Mouse (Mus musculus) mouse embryonic stem cell (cell line): ENCODE results near the gene Bsdc1.

Experiments
- in situ Hi-C, 2 experiments: fragments of 300-500 bp; cut with MboI; formaldehyde crosslinking; loops; 1 replicate in 1 of 2; 3 replicates in 1 of 2; pipeline ENCODE4 v1.14.3; 2019 to 2020; ENCODE audit warnings: low sequenced_read_pairs in 2 of 2, low pct_unique_long_range_greater_than_20kb in 1 of 2, mixed read lengths in 1 of 2; ENCODE audit not compliant: unreplicated experiment in 1 of 2

The Bsdc1 gene

DNA sequence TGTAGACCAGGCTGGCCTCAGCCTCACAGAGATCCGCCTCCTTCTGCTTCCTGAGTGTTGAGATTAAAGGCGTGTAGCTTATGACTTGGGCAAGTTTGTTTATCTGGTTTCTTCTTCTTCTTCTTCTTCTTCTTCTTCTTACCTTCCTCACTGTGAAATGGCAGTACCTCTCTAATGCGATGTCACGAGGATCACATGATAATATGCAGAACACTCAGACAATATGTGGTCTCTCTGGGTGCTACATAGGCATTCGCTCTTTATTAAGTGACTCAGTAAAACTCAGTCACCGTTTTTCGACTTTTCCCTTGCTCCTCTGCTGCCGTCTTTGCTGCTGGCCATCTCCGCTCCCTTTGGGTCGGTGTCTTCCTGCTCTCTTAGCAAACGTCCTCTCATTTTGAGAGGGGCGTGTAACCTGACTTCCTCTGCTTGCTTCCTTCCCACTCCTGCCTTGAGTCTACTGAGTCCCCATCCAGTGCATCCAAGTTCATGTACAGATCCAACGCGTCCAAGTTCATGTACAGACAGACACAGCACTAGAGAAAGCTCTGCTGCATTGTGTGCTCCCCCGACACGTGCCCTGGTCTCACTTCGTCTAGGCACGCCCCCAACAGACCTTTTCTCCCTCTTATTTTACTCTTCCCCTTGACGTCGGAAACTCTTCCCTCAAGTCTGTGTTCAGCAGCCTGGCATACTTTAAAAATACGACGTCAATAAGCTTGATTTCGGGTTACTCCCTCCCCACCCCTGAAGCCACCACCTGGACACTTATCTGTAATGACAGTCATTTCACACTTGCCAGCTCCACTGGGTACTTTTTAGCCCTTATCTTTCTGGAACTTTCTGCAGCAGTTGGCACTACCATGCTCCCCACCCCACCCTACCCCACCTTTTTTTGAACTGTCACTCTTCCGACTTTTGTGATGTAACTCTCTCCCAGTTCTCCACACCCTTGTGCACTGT, 2.0 kb downstream of the Bsdc1 start:
- in situ Hi-C loops, result no loop called here

DNA sequence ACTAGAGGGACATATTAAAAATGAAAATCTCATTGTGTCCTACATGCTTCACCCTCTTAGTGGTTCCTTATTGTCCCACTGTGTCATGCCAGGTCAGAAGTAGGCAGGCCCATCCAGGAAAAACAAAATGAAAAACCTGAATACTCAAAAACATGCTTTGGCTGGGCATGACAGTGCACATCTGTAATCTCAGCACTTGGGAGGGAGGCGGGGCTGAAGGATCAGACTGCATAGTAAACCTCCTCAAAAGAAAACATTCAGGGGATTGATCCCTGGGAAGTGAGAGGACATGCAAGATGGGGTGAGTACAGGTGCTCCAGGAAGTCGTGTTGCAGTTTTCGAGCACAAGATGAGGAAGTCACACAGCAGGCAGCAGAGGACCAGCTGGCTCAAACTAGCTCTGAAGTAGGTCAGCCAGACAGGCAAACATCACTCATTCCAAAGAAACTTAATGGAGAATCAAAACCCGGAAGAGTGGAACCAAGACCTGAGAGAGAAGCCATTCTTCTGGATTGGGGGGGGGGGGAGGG, 3.0 kb downstream of the Bsdc1 start:
- in situ Hi-C loops, result no loop called here

DNA sequence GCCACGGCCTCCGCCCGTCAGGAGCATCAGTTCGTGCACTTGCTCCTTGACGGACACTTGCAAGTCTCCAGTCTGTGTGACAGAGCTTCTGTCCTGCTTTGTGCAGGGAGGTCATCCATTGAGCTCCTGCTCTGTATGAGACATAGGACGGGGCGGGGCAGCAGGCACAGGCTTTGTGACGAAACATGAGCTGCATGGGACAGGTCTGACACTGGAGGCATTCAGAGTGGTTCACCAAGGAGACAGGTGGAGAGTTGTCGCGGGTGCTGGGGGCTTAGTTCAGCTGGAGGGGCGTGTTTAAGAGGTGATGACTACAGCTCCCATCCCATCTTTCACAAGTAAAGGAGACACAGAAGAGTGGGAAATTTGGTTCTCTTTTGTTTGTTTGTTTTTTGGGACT, 14.7 kb downstream of the Bsdc1 start:
- in situ Hi-C loops, result no loop called here

DNA sequence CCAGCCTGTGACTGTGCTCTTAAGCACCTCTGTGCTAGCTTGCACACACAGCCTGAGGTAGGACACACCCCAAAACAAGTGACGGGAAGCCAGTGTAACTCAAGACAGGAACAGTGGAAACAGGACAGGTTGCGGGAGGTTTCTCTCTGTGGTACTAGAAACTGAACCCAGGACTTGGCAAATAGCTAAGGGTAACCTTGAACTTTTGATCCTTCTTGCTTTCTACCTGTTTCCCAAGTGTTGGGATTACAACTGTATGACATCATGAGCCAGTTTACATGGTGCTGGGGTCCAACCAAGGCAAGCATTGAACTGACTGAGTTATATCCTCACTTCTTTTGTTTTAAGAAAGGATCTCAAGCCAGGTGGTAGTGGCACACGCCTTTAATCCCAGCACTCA, 18.5 kb downstream of the Bsdc1 start:
- in situ Hi-C loops, result no loop called here

DNA sequence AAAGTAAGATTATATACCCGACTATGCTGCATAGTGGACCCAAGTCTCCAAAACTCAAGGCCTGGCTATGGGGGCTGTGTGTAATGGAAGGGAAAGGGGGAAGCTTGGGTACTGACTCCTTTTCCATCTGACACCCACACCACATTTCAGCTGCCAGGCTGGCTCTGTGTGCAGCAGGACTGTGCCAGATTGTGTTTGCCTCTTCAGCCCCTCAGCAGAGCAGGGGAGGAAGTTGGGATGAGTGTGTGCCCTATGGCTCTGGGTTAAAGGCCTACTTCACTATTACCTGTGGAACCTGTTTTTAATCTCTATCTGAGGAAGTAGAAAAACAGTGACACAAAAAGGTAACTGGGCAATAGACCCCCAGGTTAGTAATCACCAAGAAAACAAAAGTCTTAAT, 19.7 kb downstream of the Bsdc1 start:
- in situ Hi-C loops, result no loop called here

DNA sequence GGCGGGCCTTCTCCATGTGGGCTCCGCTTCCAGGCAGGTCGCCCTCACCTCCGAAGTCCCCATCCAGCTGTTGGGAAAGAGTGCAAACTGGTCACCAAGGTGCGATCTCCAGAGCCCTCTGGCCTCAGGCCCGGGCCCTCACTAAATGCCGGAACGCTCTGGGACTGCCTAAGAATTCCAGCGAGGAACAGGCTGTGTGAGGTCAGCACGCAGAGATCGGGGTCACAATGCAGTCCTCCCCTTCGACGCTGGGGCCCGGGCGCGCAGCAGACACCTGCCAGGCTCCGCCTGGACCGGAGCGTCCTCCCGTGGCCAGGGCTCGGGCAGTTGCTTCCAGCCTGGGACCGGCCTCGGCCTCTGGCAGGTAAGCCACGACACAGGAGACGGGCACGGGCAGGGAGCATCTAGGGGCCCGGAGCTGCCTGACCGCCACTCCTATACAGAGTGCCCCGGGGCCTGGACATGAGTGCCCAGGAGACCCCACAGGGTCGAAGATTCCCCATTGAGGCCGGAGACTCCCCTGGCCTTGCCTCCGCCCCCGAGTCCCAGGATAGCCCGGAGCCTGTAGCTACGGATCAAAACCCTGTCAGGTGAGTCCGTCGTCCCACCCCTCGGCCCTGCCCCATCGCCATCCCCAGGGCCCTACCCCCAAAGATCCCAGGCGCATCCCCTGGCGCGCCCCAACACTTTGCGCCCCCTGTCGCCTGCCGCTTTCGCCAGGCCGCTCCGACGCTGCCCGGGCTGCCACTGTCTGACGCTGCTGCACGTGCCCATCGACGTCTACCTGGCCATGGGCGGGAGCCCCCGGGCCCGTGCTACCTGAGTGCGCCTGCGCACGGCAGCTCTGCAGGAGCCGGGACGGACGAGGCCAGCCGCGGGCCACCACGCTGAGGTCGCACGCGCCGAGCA, 29.8 kb downstream of the Bsdc1 start, which contains the start of the genes Tssk3 and Fam229a:
Gene Tssk3 (minus strand): TSS at position 51 of the 909 bp plus-strand sequence.
Gene Fam229a (plus strand): TSS at position 219 of the 909 bp plus-strand sequence.
- in situ Hi-C loops, result no loop called here

DNA sequence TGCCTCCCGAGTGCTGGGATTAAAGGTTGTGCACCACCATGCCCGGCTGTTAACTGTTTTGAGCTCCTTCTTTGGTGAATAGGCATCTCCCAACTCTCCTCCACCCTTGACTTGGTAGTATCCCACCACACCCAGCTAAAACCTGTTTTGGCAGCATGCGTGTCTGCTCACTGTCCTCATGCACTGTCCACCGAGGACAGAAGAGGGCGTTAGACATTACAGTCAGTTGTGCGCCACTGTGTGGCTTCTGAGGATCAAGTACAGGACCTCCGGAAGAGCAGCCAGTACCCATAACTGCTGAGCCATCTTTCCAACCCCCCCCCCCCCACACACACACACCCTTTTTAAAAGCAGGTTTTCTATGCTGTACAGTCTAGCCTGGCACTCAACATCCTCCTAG, 33.3 kb downstream of the Bsdc1 start:
- in situ Hi-C loops, result no loop called here

DNA sequence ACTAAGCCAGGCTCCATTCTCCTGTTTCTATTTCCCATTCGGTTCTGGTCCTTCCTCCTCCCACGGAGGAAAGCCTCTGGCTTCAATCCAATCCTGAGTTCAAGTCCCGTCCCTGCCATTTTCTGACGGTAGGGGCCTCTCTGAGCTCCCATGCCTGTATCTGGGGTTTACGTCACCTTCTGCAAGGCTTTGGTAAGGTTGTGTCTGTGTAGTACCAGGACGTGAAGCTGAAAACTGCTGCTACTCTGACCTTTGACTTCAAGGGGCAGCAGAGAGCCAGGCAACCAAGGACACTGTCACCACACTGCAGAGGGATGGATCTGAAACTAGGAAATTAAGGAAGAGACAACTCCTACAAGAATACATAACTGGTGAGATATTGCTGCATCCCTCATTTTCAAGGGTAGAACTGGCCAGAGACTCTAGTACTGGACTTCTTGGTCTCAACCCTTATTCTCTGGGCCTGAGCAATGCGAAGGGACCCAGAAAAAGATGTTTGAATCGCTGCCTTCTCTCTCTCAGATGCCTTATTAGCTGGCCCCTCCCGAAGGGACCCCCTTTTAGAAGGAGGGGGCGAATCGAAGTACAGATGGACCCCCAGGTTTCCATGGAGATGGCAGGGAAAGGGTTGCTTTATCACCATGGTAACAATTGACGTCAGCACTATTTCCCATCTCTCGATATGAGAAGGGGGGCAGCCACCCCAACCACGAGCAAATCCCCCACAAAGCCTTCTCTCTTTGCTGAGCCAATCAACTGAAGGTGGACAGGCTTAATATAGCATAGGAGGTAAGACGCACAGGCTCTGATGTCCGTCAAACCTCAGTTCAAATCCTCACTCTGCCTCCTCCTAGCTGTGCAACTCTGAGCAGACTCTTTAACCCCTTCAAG, 34.5 kb downstream of the Bsdc1 start:
- in situ Hi-C loops, result no loop called here

DNA sequence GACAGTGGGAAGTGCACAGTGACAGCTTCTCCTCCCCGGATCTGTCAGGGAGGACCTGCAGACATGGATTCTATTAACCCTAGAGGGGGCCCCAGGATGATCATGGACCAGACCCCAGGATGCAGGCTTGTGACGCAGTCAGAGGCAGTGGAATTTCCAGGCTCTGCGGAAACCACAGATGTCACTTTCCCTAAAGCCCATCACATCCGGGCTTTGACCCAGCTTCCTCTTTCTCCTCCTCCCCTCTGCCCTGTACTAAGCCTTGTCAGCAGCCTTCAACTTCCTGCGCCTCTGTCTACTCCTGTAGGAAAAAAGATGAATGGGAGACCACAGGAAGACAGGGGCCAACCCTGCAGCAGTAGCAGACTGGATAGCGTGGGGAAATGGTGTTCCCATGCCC, 35.2 kb downstream of the Bsdc1 start:
- in situ Hi-C loops, result no loop called here

DNA sequence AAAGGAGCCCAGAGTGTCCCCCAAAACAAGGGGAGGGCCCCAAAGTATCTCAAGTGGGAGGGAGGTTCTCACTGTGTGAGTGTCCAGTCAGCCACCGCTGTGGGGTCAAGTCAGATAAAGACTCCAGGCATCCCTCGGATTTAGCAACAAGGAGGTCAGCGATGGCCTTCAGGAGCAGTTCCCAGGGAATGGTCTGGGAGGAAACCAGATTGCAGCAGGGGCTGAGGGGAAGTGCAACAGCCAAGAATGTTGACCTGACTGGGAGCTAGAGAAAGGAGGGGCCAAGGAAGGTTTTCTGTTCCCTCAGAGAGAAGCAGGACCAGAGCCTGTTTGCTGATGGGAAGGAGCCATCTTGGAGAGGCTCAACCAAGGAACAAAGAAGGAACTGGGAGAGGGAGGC, 37.6 kb downstream of the Bsdc1 start:
- in situ Hi-C loops, result no loop called here

DNA sequence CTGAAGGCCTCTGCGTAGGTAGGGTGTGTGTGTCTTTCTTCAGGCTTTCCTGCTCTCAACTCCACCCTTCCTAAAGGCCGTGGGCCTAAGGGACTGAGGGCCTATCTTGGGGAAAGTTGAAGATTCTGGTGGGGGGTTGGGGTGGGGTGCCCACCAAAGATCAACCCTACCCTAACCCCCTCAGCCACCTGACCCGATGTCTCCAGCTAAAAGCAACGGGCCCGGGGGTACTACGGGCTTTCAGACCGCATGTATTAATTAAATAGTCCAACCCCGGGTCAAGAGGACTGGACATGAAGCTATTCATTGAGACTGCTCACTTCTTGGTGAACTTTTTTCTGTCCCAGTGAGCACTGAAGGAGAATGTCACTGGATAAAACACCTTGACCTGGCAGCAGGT, 38.6 kb downstream of the Bsdc1 start:
- in situ Hi-C loops, result no loop called here

DNA sequence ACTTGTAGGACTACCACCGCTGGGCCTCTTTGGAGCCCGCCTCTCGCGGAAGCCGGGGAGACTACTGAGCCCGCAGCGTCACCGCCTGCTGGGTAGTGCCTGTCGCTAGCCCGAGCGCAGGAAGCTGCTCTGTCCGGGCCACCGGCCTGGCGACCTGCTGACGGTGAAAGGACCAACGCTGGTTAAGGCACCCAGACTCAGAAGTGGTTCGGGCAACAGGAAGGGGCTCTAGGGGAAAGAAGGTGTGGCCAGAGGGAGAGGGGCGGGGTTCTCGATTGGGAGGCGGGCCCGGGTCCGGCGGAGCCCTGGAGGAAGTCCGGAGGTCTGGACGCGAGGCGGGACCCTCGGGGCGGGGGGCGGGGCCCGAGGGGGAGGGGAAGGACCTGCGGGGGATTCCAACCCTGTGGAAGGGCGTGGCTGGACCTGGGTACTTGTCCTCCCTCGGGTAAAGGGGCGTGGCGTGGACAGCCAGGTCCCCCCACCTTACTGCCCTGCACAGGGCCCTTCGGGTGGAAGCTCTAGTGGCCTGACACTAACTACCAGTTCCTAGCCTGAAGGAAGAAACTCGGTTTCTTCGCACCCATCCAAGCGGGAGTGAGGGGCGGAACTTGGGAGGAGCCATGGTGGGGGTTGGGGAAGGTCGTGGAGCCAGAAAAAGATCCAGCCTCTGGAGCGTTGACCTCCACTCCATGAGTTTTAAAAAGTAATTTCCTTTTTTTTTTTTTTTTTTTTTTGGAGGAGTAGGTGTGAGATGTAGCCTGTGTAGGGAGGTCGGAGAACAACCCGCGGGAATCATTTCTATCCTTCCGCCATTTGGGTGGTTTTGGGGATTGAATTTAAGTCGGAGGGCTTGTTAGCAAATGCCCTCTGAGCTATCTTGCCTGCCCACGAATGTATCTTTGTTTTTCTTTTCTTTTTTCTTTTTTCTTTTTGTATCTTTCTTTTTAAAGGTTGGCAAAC, 39.5 kb downstream of the Bsdc1 start:
- in situ Hi-C loops, result no loop called here

DNA sequence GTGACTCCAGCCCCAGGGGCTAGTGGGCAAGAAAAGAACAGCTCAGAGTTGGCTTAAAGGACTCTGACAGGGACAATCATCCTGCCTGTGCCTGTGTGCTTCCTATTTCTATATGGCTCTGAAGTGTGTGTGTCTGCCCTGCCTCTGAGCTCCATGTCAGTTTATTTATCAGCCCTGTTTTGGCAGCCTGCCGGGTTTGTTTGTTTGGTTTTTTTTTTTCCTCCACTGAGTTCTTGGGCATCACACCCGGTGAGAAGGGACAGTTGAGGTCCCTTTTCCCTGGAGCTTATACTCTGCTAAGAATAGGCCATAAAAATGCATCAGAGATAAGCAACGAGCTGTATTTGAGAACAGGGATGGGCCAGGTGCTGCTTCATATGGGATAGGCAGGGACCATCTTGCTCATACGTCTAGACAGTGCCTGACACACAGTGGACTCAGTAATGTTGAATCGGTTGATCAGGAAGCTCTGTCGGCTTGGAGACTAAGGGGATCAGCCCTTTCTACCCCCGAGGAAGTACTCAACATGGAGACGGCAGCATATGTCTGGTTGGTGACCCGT, 41.0 kb downstream of the Bsdc1 start:
- in situ Hi-C loops, result no loop called here

DNA sequence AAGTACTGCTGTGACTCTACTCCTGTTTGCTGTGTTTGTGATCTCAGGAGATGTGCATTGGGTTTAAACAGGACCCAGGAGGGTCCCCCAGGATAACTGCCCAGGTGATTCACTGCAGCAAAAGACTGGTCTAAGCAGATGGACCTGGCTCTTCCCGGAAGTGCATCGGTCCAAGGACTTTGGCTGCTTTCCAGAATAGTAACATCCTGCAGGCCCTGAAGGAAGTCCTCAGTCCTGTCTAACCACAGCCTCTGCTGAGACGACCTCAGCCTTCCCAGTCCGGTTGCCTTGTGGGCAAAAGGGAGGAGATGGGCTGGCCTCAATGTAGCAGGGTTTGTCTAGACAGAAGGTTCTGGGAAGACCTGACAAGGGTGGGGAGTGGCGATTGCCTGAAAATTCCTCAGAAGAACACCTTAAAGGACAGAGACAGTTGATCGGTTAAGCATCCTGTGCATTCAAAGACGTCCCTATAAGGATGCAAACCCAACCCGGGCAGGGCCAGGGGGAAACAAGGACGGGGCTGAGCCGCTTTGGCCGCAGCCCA, 41.6 kb downstream of the Bsdc1 start:
- in situ Hi-C loops, result no loop called here

DNA sequence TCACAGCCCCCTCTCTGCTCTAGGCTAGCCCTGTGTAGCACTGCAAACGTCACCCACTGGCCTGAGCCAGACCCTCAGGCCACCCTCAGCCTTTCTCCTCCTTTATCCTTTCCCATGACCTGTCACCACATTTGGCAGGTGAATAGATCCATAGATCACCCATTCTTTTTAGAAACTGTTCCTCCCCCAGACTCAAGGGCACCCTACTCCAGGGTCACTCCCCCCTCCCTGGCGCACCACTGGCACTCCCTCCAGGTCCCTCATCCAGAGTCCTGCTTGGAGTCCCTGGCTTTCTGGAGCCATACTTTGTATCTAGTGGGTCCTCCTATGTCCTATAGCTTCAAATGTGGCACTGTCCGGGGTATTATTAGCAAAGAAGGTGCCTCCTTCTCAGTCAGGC, 44.1 kb downstream of the Bsdc1 start:
- in situ Hi-C loops, result no loop called here

DNA sequence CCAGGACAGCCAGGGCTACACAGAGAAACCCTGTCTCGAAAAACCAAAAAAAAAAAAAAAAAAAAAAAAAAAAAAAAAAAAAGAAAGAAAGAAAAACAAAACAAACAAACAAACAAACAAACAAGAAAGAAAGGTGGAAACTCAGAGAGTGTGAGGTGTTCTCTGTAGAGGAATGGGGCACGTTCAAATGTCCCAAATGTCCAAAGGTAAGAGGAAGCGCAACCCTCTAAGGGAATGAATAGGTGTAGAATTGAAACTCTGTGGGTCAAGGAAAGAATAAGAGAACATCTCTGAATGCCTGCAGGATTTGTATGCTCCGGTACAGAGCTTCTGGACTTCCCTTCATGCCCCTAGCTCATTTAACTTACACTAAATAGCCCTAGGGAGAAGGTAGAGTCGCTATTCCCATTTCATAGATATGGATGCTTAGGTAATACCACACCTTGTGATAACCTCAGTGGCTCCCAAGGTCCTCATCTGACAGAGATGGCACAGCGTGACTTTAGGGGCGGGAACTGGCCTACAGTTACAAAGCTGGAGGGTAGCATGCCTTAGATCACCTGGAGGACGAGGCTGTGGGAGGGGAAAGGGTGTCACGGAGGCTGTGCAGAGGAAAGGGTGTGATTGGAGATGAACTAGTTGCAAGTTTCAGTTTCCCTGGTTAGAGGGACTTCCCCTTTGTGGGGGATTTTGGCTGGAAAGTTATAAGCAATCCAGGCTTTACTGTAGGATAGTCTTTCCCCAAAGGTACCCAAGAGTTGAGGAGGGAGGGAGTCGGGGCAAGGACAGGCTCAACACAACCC, 46.3 kb downstream of the Bsdc1 start:
- in situ Hi-C loops, result no loop called here
